Mouse (Mus musculus) adrenal gland, adult 18-20 months (tissue): Measurements from ENCODE around the gene Wfdc15b. TPM values are rescaled to one million over a fixed set of nuclear protein-coding genes. Genes with fewer than 3 reads are reported as not detected.
A peak's percentile ranks its signal among the peaks of the same experiment; 100 is the strongest.
"Not testable (repeated sequence)": the region's sequence is repeated elsewhere in the genome, so short reads cannot be mapped to it uniquely, and the experiment has no call there.

Experiments
- DNase-seq, 2 experiments: peaks; one replicate each; pipeline ENCODE4 v3.0.0; 2021 to 2022; ENCODE audit warnings: low spot score in 2 of 2
- long read RNA-seq, 2 experiments: library from polyadenylated mRNA; stranded (forward); transcript quantifications; one replicate each; pipeline ENCODE4 v2.0.0; 2021
- total RNA-seq, 2 experiments: library from RNA; stranded (reverse); gene quantifications; 1 replicate in 1 of 2; 2 replicates in 1 of 2; pipeline ENCODE4 v1.2.3; 2021

Wfdc15b gene
- not detected for total RNA-seq
- long read RNA-seq, experiment 1, result 0 reads
- long read RNA-seq, experiment 2, result 0 reads

DNA sequence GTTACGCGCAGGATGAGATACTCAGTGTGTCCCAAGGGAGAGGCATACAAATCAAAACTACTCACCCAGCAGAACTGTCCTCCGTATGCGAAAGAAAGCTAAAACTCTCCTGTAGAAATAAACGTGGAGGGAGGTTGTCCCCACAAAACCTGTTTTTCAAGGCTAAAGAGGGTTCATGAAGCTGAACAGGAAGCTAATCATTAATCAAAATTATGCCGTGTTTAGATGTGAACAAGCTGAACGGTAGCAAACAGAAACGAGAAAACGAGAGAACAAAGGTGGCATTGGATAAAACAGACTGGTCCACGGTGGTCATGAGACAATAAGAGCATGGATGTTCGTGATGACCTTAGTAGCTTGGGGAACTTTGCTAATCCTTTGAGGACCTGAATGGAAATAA, at the start of gene Wfdc15b:
Gene Wfdc15b, minus strand, starts transcription at position 139 of the 400 bp plus-strand sequence.
- DNase-seq, result no peak

DNA sequence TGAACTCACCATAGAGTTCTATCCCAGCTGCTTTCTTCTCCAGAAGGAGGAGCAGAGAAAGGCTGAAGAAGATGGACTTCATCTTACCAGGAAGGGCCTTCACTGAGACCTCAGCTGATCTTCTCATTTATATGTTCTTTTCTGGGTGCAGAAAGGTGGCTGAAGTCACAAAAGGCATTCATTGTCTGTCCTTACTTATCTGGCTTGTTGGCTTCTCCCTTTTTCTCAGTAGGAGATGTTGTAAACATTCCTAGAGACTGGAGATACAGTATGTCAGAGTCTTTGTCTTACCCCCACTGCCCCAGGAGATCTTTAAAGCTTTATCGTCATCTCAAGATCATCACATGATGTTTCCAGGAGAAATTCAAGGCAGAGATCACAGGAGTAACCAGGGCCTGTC, 35.1 kb upstream of the Wfdc15b start, which contains the start of gene Svs3b:
Gene Svs3b, minus strand, starts transcription at position 101 of the 400 bp plus-strand sequence.
- not testable (repeated sequence) for DNase-seq

DNA sequence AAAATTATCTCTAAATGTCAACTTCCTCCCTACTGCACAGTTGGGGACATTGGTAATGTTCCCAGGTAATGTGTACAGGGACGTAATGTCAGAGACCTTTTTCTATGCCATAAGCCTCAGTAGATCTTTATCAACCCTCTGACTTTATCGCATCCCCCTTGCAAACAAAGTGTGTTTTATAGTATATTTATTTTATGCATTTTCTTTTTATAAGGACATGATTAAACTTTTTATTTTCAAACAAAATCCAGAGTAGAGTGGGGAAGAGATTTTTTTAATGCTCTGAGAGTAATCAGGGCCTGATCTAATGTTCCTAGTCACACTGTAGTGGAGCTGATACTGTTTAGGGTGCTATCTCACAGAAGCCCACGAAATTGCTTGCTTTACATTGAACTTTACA, 16.9 kb upstream of the Wfdc15b start, which contains the start of gene Svs2:
Gene Svs2, minus strand, starts transcription at position 101 of the 400 bp plus-strand sequence.
- no peak for DNase-seq

DNA sequence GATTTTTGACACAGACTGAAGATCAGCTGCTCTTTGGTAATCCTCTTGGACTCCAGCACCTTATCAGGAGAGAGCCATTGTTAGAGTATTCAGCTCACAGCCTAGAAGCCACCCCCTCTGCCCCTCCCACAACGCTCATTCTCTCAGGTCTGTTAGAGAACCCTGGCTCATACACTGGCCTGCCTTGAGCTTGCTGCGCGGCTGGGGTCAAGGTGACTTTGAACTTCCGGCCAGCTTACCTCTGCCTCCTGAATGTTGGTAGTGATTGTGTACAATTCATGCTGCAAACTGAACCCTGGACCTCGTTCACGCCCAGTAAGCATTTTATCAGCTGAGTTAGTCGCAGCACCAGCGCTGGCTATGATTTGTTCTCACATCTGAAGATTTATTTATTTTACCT, 11.2 kb upstream of the Wfdc15b start:
- no peak for DNase-seq

DNA sequence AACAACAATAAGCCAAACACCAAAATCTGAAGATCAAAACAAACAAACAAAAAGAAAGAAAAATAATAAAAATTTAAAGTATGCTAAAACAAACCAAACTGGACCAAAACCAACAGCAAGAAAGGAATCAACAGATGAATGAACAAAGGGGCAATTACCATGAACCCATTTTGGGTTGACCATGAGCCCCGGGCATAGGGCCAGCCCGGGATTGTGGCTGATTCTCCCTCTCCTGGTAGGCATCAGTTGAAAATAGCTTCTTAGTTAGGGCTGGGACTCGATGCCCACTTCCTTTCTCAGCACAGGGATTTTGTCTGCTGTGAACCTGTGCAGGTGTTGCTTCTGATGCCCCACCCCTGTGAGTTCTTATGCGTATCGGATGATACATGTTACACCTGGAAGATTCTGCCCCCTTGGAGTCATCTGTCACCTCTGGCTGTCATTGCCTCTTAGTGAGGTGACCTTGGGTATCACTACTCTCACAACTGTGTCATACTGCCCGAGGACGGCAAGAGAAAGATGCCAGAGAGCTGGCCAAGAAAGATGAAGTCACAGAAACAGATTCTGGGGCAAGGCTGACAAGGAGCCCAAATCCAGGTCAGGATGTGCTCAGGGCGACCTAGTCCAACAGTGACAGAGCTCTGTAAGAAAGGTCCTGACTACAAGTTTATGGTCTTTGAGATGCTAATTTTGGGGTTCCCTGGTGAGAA, 7.1 kb upstream of the Wfdc15b start:
- no peak for DNase-seq

DNA sequence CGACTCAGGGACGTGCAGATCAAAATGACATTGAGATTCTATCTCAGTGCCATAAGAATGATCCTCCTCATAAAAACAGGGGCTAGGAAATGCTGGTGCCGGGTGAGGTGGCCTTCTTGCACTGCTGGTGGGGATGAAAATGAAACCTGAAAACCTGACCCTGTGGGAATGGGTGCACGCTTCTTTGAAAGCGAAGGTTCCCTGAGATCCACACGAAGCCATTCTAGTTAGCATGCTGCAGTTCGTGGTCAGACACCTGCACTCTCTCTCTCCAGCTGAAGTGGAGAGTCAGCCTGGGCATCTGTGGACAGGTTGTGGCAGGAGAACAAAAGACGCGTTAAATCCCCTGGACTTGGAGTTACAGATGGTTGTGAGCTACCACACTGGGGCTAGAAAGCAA, 2.2 kb downstream of the Wfdc15b start:
- DNase-seq, result no peak

DNA sequence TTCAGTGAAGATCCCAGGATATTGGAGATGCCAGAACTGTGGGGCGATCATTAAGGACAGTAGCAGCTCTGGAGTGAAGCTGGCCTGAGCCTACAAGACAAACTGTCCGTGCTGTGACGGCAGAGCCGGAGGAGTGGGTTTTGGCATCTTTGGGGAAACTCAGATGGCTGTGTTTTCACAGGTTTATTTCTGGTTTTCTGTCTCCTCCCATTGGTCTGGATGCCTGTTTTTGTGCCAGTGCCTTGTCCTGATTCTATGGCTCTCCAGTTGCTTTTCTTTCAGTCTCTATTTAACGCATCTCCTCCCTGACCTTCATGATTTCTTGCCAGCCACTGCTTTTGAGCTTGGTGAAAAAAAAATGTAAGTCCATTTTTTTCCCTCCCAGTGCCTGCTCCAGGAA, 8.7 kb downstream of the Wfdc15b start:
- DNase-seq, result no peak

DNA sequence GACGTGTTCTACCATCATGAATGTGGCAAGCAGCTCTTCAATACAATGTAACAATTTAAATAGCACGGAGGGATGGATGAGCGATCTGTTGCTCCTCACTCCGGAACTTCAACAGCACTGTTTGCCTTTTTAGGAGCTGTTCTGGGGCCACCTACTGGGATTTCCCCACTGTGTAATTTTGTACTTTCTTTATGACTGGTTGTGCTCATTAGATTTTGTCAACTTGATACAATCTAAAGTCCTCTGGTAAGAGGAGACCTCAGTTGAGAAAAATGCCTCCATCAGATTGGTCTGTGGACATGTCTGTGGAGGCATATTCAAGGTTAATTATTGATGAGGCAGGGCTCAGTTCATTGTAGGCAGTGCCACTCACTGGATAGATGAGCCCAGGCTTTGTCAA, 10.6 kb downstream of the Wfdc15b start:
- DNase-seq, result no peak

DNA sequence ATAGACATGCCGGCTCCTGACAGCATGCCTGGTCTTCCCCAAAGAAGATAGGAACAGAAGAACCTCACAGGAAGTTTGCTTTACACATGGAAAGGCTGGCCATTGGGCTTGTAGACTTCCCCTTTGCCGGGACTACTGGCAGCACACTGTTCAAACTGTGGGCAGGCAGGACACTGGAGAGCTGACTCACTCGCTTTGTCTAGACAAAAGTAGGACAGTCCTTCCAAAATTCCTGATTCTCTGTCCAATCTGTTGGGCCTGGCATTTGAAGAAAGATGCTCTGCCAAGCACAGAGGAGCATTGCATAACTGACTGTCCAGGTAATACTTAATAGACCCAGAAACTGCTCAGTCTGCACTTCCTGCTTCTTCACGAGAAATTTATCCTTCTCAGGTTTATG, 14.8 kb downstream of the Wfdc15b start:
- DNase-seq, result no peak

DNA sequence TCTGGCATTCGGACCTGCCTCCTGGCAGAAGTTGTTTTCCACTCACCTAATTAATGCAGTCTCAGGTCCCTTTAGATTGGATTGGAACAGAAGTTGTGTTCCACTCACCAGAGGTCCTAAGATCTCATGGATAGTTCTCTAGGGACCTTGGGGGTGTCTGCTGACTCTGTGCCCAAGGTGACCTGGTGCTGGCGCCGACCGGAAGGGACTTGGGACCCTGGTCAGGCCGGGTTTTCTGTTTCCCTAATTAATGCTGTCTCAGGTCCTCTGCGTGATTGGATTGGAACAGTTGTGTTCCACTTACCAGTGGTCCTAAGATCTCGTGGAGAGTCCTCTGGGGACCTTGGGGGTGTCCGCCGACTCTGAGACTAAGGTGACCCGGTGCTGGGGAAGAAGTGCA, 15.4 kb downstream of the Wfdc15b start:
- not testable (repeated sequence) for DNase-seq

DNA sequence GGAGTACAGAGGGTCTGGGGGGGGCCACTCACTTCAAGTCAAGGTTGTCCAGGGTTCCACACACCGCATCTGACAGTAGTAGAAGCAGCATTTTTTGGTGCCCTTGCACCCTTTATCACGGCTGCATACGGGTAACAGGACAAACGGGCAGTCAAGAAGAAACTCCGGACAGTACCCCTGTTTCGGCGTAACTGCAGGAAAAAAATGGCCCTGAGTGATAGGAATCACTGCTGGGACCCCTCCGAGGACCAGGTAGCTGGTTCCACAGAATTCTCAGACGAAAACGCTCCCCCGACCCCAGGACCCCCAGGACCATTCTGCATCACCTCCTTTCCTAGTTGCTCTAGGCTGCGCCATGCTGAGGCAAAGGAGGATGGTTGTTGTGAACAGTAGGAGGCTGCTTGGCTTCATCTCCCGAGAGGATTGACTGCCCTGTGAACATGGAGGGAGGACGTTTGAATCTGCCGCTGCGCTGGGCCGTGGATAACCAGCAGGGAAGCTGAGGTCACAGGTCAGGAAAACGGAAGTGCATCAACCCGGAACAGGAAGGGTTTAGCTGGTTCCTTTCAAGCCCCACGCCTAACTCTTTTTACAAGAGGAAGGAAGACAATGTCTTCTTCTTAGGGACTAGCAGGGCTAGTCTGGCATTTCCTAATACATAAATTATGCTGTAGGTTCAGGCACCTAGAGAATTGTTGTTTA, 21.7 kb downstream of the Wfdc15b start, which contains the start of gene Wfdc15a:
Gene Wfdc15a, minus strand, starts transcription at position 505 of the 702 bp plus-strand sequence.
- DNase-seq, result no peak

DNA sequence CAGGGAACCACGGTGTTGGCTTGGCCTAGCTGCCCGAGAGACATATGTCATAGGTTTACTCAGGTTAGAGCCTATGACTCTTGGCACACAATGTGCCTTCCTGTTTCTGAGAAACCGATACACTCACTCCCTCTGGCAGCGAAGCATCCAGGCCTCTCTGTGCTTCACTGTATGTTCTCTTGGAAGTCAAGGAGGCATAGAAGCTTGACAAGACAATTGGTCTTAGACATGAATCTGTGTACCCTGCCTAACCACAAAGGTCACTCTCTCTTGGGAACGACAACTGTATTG, 24.8 kb downstream of the Wfdc15b start:
- DNase-seq, result no peak

DNA sequence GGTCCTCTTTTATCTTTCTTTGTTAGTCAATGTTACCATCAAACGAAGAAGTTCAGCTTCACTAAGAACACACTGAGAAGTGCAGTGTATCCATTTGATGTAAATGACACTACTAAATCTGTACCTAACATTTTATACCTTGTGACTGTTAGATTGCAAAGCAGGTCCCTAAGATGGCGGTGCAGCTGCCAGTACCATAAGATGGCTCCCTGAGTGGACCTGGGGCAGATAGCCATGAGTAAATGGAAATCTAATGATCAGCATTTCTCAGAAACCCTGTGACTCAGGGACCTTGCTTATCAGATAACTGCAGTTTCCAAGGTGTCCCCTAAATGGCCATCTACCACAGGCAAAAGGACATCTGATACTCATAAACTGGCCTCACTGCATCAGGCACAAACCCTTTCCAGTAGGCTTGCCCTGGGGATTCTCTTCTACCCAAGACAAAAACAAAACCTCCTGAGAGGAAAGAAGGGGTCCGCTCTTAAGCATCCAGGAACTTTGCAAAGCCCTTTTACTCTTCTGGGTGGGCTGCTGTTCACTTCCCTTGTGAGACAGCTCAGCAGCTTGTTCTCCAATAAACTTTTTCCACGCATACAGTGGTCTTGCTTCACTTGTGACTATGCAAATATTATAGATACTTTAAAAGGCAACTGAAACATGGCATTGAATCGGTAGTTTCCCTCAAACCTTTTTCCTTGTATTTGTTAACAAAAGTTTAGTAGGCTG, 25.3 kb downstream of the Wfdc15b start:
- peak in 1 of 2 experiments; percentile 25 for DNase-seq

DNA sequence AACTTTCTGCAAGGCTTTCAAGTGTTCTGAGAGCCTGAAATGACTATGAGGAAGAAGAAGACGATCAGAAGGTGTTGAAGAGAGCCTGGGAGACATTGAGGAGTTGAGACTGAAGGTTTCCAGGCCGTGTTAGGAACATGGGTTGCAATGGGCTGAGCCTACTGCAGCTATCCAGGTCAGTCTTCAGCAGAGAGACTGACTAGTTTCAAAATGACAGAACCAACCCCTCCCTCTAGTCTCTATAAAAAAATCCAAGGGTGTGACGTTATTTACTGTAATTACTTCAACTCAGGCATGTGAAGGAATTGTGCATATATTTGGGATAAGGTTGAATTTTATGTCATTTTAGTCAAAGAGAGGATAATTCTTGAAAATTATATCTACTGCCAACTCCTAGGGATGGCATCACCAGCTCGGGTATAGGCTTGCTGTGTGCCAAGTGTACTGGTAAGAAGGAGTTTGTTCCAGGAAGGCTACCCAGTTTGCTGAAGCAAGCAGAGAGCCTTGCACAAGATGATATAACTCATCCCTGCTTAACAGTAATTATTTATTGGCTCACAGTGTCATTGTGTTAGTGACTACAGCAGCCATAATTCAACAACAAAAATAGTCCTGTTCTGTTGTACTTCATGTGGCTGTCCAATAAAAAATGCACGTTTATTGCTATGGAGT, 26.4 kb downstream of the Wfdc15b start:
- DNase-seq, result no peak

DNA sequence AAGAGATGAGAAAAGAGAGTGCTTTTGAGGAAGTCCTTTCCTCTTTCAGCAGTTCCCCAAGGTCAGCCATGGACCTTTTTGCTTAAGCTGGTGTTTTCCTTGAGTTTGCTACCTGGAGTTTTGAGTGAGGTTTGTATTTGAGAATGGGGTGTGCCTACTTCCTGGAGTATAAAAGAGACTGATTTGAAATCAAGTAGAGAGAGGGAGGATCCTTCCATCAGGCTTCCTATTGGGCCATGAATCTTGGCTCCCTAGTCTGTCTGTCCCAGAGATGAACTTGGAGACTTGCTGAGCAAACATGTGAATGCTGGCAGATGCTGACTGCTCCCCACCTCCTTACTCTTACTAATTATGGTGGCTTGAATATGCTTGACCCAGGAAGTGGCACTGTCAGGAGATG, 29.2 kb downstream of the Wfdc15b start:
- no peak for DNase-seq

DNA sequence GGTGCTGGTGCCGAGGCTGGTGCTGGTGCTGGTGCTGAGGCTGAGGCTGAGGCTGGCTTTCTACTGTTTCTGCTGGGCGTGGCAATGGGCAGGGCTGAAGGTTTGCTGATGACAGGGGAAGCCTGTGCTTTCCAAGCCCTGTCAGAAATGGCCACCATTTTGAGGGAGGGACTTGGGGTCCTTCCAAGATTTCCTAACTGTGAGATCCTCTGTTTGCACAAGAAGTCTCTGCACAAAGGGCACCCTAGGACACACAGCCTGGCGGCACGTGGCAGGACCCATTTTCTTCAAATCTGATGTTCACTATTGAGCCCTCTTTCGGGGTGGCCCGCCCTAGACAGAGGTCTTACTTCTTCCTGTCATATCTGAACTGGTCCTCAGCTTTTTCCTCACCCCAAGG, 30.9 kb downstream of the Wfdc15b start, which contains the start of gene Wfdc12:
Gene Wfdc12, minus strand, starts transcription at position 33 of the 400 bp plus-strand sequence.
- no peak for DNase-seq

DNA sequence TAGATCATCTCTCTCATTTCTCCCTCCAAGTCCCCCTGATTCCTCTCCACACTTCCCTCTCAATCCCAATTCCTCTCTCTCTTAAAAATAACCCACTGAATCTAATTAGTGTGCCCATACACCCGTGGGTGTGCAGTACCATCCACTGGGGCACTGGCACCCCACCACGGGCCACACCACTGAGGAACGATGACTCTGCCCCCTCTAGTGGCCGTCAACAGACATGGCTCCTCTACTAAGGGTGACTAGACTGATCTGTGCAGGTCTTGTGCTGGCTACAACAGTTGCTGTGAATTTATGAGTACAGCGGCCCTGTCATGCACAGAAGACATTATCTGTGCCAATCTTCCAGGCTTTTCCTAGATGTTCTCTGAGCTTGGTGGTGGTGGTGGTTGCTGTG, 32.7 kb downstream of the Wfdc15b start:
- DNase-seq, result no peak

DNA sequence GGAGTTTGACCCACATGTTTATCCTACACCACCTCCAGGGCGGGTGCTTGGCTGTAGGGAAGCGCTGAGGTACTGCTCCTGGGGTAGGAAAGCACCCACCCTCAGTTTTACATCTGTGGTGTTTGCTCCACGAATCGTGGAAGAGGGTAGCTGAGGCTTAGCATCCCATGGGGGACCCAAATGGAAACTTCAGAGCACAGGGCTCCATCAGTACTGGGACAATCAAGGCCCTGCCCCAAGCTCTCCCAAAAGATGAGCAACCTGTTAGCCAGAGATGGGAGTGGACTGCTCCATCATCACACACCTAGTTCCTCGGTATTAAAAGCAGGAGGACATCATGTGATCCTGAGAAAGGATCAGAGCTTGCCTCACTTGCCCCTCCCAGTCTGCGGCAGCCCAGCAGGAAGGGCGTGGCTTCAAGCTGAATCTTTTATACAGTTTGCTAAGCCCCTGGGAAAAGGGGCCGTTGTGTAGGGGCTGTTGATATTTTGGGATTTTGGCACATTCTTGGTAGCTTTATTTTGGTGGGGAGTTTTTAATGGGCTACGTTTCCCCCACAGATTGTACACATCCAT, 37.2 kb downstream of the Wfdc15b start:
- DNase-seq, result peak in 1 of 2 experiments; percentile 10

DNA sequence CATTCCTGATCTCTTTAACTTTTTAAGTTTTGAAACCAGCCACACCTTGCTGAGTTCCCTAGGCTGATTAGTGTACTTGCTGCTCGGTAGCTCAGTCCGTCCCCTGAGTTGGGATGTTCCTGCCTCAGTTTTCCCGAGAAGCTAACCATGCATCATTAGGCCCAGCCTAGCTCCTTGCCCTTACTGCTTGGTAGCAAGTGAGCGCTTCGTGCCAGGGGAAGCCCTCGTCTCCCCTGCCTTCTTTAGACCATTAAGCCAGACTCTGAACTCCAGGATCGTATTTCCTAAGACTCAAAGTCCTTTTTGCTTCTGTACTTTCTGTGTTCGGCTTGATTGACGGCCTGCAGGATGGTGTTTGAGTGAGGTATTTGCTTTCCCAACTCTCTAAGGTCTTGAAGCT, 38.1 kb downstream of the Wfdc15b start:
- peak in 1 of 2 experiments; percentile 6 for DNase-seq

DNA sequence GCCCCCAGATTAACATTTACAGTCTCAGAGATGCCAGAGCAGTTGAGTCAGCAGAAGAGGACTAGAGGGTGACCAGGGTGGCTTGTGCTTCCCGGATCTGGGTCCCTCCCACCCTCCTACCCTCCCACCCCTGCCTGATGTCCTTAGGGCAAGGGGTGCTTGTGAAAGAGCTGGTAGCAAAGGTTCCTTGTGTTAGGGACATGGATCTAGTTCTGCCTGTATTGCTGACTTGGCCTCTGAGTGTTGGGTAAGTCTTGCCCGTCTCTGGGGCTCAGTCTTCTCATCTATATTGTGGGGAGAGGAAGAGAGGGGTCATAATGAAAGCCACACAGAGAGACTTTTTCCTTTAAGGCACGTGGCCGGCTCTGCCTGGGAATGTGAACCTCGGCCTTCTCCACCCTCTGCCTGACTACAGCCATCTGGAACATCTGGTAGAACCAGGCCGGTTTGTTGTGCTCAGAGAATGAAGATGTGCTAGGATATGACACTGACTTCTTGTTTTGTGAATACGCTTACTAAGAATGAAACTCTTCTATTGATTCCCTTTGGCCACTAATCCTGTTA, 38.7 kb downstream of the Wfdc15b start, which contains the start of gene Wfdc5:
Gene Wfdc5, minus strand, starts transcription at position 51 of the 564 bp plus-strand sequence.
- DNase-seq, result peak in 1 of 2 experiments; percentile 2
